Mouse (Mus musculus) intestine, postnatal 0 days (tissue): ENCODE measurements around the gene Cir1. TPM values are rescaled to one million over a fixed set of nuclear protein-coding genes. Genes with fewer than 3 reads are reported as not detected.

Source experiments
- ATAC-seq: fragments of 200-750 bp; cut with Nextera tagmentation; 2 replicates; pipeline ENCODE4 v1.8.0; 2017; ENCODE audit warnings: mild to moderate bottlenecking, moderate TSS enrichment, moderate library complexity
- H3K27ac ChIP-seq: fragments of 300-500 bp; sonication (generic); 2 replicates; pipeline ENCODE4 v1.5.1; 2014; ENCODE audit warnings: mild to moderate bottlenecking, low read depth, low read length, moderate library complexity
- H3K27me3 ChIP-seq: fragments of 300-500 bp; sonication (generic); replicated peaks from 2 replicates; pipeline ENCODE4 v1.6.1; 2014; ENCODE audit warnings: low read length, mixed read lengths; ENCODE audit not compliant: control insufficient read depth, insufficient read depth
- H3K36me3 ChIP-seq: fragments of 300-500 bp; sonication (generic); 2 replicates; pipeline ENCODE4 v1.6.1; 2014; ENCODE audit warnings: mild to moderate bottlenecking, moderate library complexity; ENCODE audit not compliant: control insufficient read depth, insufficient read depth
- H3K4me1 ChIP-seq: fragments of 300-500 bp; sonication (generic); replicated peaks from 2 replicates; pipeline ENCODE4 v1.6.1; 2014; ENCODE audit warnings: antibody characterized with exemption, low read length, mixed read lengths; ENCODE audit not compliant: control insufficient read depth, insufficient read depth
- H3K4me2 ChIP-seq: fragments of 300-500 bp; sonication (generic); replicated peaks from 2 replicates; pipeline ENCODE4 v1.6.1; 2014; ENCODE audit warnings: low read depth, mild to moderate bottlenecking, moderate library complexity
- H3K4me3 ChIP-seq: fragments of 300-500 bp; sonication (generic); 2 replicates; pipeline ENCODE4 v1.5.1; 2014; ENCODE audit warnings: low read depth, low read length
- H3K9ac ChIP-seq: fragments of 300-500 bp; sonication (generic); 2 replicates; pipeline ENCODE4 v1.6.1; 2014; ENCODE audit warnings: mild to moderate bottlenecking, low read depth, low read length
- H3K9me3 ChIP-seq: fragments of 300-500 bp; sonication (generic); 2 replicates; pipeline ENCODE4 v1.6.1; 2016; ENCODE audit warnings: mixed run types; ENCODE audit not compliant: control insufficient read depth
- CTCF ChIP-seq: sonication (generic); IDR thresholded peaks from 2 replicates; pipeline ENCODE4 v1.5.1; 2016; ENCODE audit warnings: low read depth, mild to moderate bottlenecking, control low read depth, antibody characterized with exemption, moderate library complexity
- WGBS: fragments of 180-500 bp; shearing (Covaris S2); extraction: QIAGEN DNeasy Blood & Tissue Kit; methylation state at CpG from one replicate; pipeline ENCODE4 v1.1.7; 2014; 5-methylcytosine and 5-hydroxymethylcytosine counted together
- polyA plus RNA-seq: library from polyadenylated mRNA; unstranded; fragments of >200 nt; fragmentation: Nextera tagmentation; extraction: Ambion mirVana; gene quantifications from 2 replicates; pipeline ENCODE4 v1.2.1, GENCODE M21; 2015

Cir1 gene
- polyA plus RNA-seq, 1 experiment from 2014 or later = 17.1 TPM

DNA sequence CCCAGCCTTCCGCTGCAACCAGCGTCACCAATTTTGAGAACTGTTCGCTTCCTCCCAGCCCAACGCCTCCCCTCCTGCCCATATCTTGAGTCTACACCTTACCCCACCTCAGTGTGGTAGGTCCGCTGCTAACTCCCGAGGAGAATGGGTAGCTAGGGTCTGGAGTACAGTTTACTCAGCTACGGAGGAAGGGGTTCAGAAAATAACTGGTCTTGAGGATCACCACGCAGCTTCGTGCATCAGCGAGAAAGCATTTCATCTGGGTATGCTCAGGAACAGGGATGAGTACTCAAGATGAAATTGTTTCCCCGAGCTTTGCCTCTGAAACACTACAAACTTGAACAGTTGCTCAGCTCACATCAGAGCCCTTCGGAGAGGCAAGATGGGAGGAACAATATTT, 44.2 kb downstream of the Cir1 start:
- Histone ChIP-seq H3K27me3 (peaks cover 93% of the 10 kb centered on the region), H3K4me2 (no peak overlapping the region), H3K9ac (no peak overlapping the region), H3K27ac (no peak overlapping the region), H3K4me3 (no peak overlapping the region), H3K9me3 (no peaks in the 10 kb centered on the region), H3K4me1 (peaks cover 14% of the 10 kb centered on the region; the same call in 1 of the 2 replicates), H3K36me3 (no peaks in the 10 kb centered on the region)
- WGBS = 4% methylated on average over 12 of the region's 12 CpGs
- TF ChIP-seq CTCF = no peak
- no peak for ATAC-seq

DNA sequence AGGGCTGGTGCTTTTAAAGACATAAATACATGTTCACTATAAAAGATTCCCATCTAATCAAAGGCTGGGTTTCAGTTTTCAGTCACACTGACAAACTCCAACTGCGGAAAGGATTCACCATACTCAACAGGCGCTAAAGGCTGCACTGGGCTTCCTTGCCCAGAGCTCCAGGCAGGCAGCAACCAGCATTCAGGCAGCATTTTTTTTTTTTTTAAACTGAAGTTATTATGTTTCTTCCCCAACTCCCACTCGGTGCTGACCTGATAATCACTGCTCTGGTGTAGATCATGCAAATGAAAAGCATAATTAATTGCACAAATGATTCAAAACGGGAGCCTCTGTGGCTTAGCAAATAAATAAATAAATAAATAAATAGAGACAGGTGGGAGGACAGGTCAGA, 44.7 kb downstream of the Cir1 start:
- no peak for TF ChIP-seq CTCF
- H3K27me3 ChIP-seq = peaks cover 88% of the 10 kb centered on the region
- WGBS = 5% methylated on average over 4 of the region's 4 CpGs
- no peak overlapping the region for H3K27ac ChIP-seq
- no peak overlapping the region for H3K9ac ChIP-seq
- no peak for ATAC-seq
- no peak overlapping the region for H3K4me3 ChIP-seq
- no peak overlapping the region for H3K4me2 ChIP-seq
- H3K4me1 ChIP-seq = peaks cover 14% of the 10 kb centered on the region; the same call in 1 of the 2 replicates
- H3K9me3 ChIP-seq = no peaks in the 10 kb centered on the region
- no peaks in the 10 kb centered on the region for H3K36me3 ChIP-seq

DNA sequence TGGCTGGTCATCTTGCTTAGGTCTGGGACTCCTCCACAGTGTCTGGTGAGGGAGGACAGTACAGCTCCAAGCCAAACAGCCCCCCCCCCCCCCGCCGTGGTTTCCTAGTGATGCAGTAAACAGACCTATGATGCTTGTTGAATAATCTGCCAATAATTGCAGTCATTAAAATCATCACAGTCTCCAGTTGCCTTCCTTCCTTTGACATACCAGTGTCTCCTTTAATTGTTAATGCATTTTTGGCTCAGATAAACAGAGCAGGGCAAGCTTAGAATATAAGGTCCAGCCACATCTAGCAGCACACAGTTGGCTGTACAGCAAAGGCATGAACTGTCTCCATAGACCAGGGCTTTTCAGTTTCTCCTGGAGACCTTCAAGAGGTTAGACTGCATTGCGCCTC, 45.3 kb downstream of the Cir1 start:
- no peak for TF ChIP-seq CTCF
- ATAC-seq = no peak
- no peak overlapping the region for H3K27ac ChIP-seq
- peaks cover 88% of the 10 kb centered on the region for H3K27me3 ChIP-seq
- no peak overlapping the region for H3K4me2 ChIP-seq
- peaks cover 14% of the 10 kb centered on the region; the same call in 1 of the 2 replicates for H3K4me1 ChIP-seq
- H3K9me3 ChIP-seq = no peaks in the 10 kb centered on the region
- no peaks in the 10 kb centered on the region for H3K36me3 ChIP-seq
- H3K9ac ChIP-seq = no peak overlapping the region
- H3K4me3 ChIP-seq = no peak overlapping the region
- 16% methylated on average over 3 of the region's 3 CpGs for WGBS

DNA sequence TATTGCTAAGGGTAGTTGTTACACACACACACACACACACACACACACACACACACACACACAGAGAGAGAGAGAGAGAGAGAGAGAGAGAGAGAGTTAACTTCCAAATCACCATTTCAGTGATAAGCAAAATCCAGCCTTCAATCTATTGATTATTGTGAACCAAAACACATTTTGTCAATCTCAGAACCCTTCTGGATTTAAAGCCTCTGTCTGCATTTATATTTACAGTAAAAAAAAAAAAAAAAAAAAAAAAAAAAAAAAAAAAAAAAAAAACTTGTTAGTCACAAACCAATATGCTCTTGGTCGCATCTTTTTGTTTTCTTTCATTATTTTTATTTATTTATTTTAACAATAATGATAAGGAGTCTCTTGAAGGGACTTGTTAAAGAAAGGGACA, 45.9 kb downstream of the Cir1 start:
- Histone ChIP-seq H3K27ac (no peak overlapping the region), H3K4me1 (peaks cover 10% of the 10 kb centered on the region; the same call in 1 of the 2 replicates)
- no peak for TF ChIP-seq CTCF

DNA sequence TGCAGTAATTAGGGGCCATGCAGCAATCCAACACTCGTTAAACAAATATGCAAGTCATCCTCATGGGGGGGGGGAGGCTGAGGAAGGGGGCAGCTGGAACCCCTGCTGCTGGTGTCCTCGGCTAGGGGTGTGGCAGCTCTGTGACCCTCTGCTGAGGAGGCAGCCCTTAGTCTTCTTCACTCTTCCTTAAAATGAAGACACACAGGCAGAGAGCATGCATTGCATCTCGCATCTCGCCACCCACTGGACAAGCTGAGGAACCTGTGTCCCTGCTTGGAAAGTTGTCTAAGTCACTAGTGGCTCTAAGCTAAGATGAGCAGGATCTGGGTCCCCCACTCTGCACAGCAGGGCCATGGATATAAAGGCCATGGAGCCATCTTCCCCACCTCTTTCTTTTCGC, 46.5 kb downstream of the Cir1 start:
- H3K4me1 ChIP-seq = peaks cover 7% of the 10 kb centered on the region; the same call in 1 of the 2 replicates
- no peak overlapping the region for H3K27ac ChIP-seq
- H3K36me3 ChIP-seq = no peaks in the 10 kb centered on the region
- H3K27me3 ChIP-seq = peaks cover 82% of the 10 kb centered on the region
- H3K9me3 ChIP-seq = no peaks in the 10 kb centered on the region
- WGBS = 8% methylated on average over 5 of the region's 5 CpGs
- H3K4me3 ChIP-seq = no peak overlapping the region
- no peak overlapping the region for H3K4me2 ChIP-seq
- peak; percentile 51 for TF ChIP-seq CTCF
- H3K9ac ChIP-seq = no peak overlapping the region
- no peak for ATAC-seq

More for the DNA sequence above, 45.9 kb downstream of the Cir1 start:
- no peaks in the 10 kb centered on the region for H3K9me3 ChIP-seq
- H3K4me2 ChIP-seq = no peak overlapping the region
- H3K4me3 ChIP-seq = no peak overlapping the region
- H3K27me3 ChIP-seq = peaks cover 89% of the 10 kb centered on the region
- no peak for ATAC-seq
- H3K36me3 ChIP-seq = no peaks in the 10 kb centered on the region
- H3K9ac ChIP-seq = no peak overlapping the region
- WGBS = 47% methylated on average over 1 of the region's 1 CpGs

DNA sequence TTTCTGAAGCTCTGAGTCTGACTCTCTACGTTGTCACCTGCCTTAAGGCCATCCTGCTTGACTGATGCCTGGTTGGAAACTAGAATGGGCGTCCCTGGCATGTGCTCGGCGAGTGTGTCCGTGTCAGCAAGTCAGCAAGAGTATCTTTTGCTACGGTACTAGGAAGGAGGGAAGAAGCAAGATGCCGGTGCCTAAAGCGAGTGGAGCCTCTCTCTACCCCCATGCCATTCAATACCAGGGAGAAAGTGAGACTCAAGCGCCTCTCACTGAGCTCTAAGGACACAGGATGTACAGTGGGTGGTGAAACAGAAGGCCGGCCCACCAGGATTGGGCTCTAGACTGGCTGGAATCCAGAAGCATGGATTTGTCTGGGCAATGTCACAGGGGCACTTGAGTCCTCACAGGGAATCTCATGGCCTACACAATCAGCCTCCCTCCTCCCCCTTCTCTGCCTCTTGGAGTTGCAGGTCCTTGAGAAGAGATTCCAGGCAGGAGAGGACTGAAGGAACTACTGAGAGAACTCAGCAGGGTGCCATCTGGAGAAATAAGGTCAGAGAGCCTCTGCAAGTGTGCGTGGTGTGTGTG, 47.8 kb downstream of the Cir1 start:
- TF ChIP-seq CTCF = no peak
- peaks cover 69% of the 10 kb centered on the region for H3K27me3 ChIP-seq
- no peaks in the 10 kb centered on the region for H3K9me3 ChIP-seq
- H3K27ac ChIP-seq = no peak overlapping the region
- no peaks in the 10 kb centered on the region for H3K36me3 ChIP-seq
- H3K4me1 ChIP-seq = peaks cover 4% of the 10 kb centered on the region; the same call in 1 of the 2 replicates
- peak overlapping the region; percentile 40; the same call in 1 of the 2 replicates for H3K4me3 ChIP-seq
- H3K4me2 ChIP-seq = peak overlapping the region; percentile 64; the same call in 1 of the 2 replicates
- ATAC-seq = no peak
- H3K9ac ChIP-seq = no peak overlapping the region
- 10% methylated on average over 11 of the region's 11 CpGs for WGBS
